Mouse (Mus musculus) heart, adult 2 months (tissue): Measurements from ENCODE around the gene Pfkfb3. TPM values are rescaled to one million over a fixed set of nuclear protein-coding genes. Genes with fewer than 3 reads are reported as not detected.
A peak's percentile ranks its signal among the peaks of the same experiment; 100 is the strongest.

Source experiments
- DNase-seq, 2 experiments: peaks; one replicate each; pipeline ENCODE4 v3.0.0; 2021
- H3K27ac ChIP-seq: fragments of 200-600 bp; 2 replicates; pipeline ENCODE4 v1.8.1; 2022
- H3K27me3 ChIP-seq: fragments of 200-500 bp; 2 replicates; pipeline ENCODE4 v1.6.1; 2012; ENCODE audit warnings: mild to moderate bottlenecking, low read length, inconsistent platforms, mixed read lengths; ENCODE audit not compliant: control insufficient read depth, insufficient read depth
- H3K36me3 ChIP-seq: fragments of 200-500 bp; 2 replicates; pipeline ENCODE4 v1.6.1; 2012; ENCODE audit warnings: low read length, inconsistent platforms; ENCODE audit not compliant: control insufficient read depth, insufficient read depth
- H3K4me1 ChIP-seq: fragments of 200-500 bp; 2 replicates; pipeline ENCODE4 v1.6.1; 2011; ENCODE audit warnings: low read length; ENCODE audit not compliant: control insufficient read depth, insufficient read depth
- H3K4me3 ChIP-seq: fragments of 200-600 bp; 2 replicates; pipeline ENCODE4 v1.8.1; 2022
- H3K79me2 ChIP-seq: fragments of 200-500 bp; replicated peaks from 2 replicates; pipeline ENCODE4 v1.6.1; 2012; ENCODE audit warnings: mild to moderate bottlenecking, inconsistent platforms, low read length, moderate library complexity, mixed read lengths; ENCODE audit not compliant: control insufficient read depth, insufficient read depth
- H3K9ac ChIP-seq: fragments of 200-500 bp; 2 replicates; pipeline ENCODE4 v1.6.1; 2012; ENCODE audit warnings: low read depth, mild to moderate bottlenecking, control low read depth, inconsistent platforms, low read length, mixed read lengths
- CTCF ChIP-seq: fragments of 200-600 bp; IDR thresholded peaks from 2 replicates; pipeline ENCODE4 v1.8.1; 2022; ENCODE audit warnings: antibody characterized with exemption, mild to moderate bottlenecking, moderate library complexity
- EP300 ChIP-seq: fragments of 200-500 bp; IDR thresholded peaks from 2 replicates; pipeline ENCODE4 v1.6.1; 2011; ENCODE audit warnings: low read depth, low read length, control low read depth; ENCODE audit not compliant: insufficient read depth
- POLR2A ChIP-seq: fragments of 200-500 bp; IDR thresholded peaks from 2 replicates; pipeline ENCODE4 v1.6.1; 2011; ENCODE audit warnings: mild to moderate bottlenecking, low read depth, low read length, control low read depth; ENCODE audit not compliant: insufficient read depth
- WGBS: fragments of 180-500 bp; shearing (Covaris S2); methylation state at CpG from one replicate; pipeline ENCODE4 v1.1.7; 2018; 5-methylcytosine and 5-hydroxymethylcytosine counted together
- intact Hi-C: fragments of 180-260 bp; cut with DNase I; formaldehyde crosslinking; loops from one replicate; pipeline ENCODE4 v1.15.1; 2025
- polyA plus RNA-seq: library from polyadenylated mRNA; depleted of rRNA; stranded (reverse); fragments of >200 nt; gene quantifications from 2 replicates; pipeline ENCODE4 v1.2.3, GENCODE M21; 2012
- total RNA-seq, 2 experiments: library from RNA; stranded (reverse); gene quantifications; 2 replicates each; pipeline ENCODE4 v1.2.3; 2021

Gene Pfkfb3
- total and polyA plus RNA-seq, 3 experiments = 9.0 to 14.3 (median 12.1) TPM

- Histone ChIP-seq H3K36me3 (no peaks in the 10 kb centered on the region), H3K27ac (no peak overlapping the region), H3K9ac (no peak overlapping the region), H3K4me1 (no peaks in the 10 kb centered on the region), H3K79me2 (no peaks in the 10 kb centered on the region), H3K4me3 (no peak overlapping the region), H3K27me3 (no peaks in the 10 kb centered on the region)
- intact Hi-C loops = no loop called here
- no peak for TF ChIP-seq POLR2A
- no peak for DNase-seq
- 68% methylated on average over 3 of the region's 3 CpGs for WGBS
Measured at GRCm38 (mm10) chr2:11557244-11557643, 3.4 kb upstream of the Pfkfb3 start.

GRCm38 (mm10) chr2:11555316-11555715 is 1.4 kb upstream of the Pfkfb3 start:
- TF ChIP-seq CTCF = no peak
- no peak for TF ChIP-seq EP300
- TF ChIP-seq POLR2A = no peak
- Histone ChIP-seq H3K27me3 (no peaks in the 10 kb centered on the region), H3K79me2 (no peaks in the 10 kb centered on the region), H3K36me3 (no peaks in the 10 kb centered on the region), H3K4me1 (no peaks in the 10 kb centered on the region), H3K4me3 (no peak overlapping the region), H3K27ac (no peak overlapping the region), H3K9ac (no peak overlapping the region)
- WGBS = 87% methylated on average over 6 of the region's 6 CpGs
- intact Hi-C loops = no loop called here
- no peak for DNase-seq

GRCm38 (mm10) chr2:11552966-11553451 is 868 bp downstream of the Pfkfb3 start:
- Histone ChIP-seq H3K4me1 (no peaks in the 10 kb centered on the region), H3K36me3 (no peaks in the 10 kb centered on the region), H3K4me3 (peak overlapping the region; percentile 67), H3K9ac (peak overlapping the region; percentile 84), H3K27ac (peak overlapping the region; percentile 66), H3K27me3 (no peaks in the 10 kb centered on the region), H3K79me2 (no peaks in the 10 kb centered on the region)
- peak in 1 of 2 experiments; percentile 52 for DNase-seq
- intact Hi-C loops = no loop called here
- TF ChIP-seq POLR2A (no peak), CTCF (no peak), EP300 (no peak)
- WGBS = 20% methylated on average over 15 of the region's 15 CpGs

- Histone ChIP-seq H3K4me3 (no peak overlapping the region), H3K27ac (no peak overlapping the region), H3K79me2 (no peaks in the 10 kb centered on the region), H3K4me1 (no peaks in the 10 kb centered on the region), H3K9ac (no peak overlapping the region), H3K27me3 (no peaks in the 10 kb centered on the region), H3K36me3 (no peaks in the 10 kb centered on the region)
- TF ChIP-seq EP300 (no peak), CTCF (no peak), POLR2A (no peak)
- 42% methylated on average over 9 of the region's 9 CpGs for WGBS
- no peak for DNase-seq
- intact Hi-C loops = no loop called here
Measured at GRCm38 (mm10) chr2:11552297-11552821, 1.5 kb downstream of the Pfkfb3 start.

- no peak overlapping the region for H3K4me3 ChIP-seq
- H3K4me1 ChIP-seq = no peaks in the 10 kb centered on the region
- no peak for TF ChIP-seq EP300
- no peak for TF ChIP-seq CTCF
- TF ChIP-seq POLR2A = no peak
- no peaks in the 10 kb centered on the region for H3K27me3 ChIP-seq
- H3K27ac ChIP-seq = no peak overlapping the region
- 39% methylated on average over 1 of the region's 1 CpGs for WGBS
- H3K9ac ChIP-seq = no peak overlapping the region
- no peaks in the 10 kb centered on the region for H3K36me3 ChIP-seq
- H3K79me2 ChIP-seq = no peaks in the 10 kb centered on the region
- intact Hi-C loops = no loop called here
- no peak for DNase-seq
Measured at GRCm38 (mm10) chr2:11551726-11552125, 2.2 kb downstream of the Pfkfb3 start.

GRCm38 (mm10) chr2:11548508-11548907 is 5.4 kb downstream of the Pfkfb3 start:
- TF ChIP-seq POLR2A = no peak
- TF ChIP-seq CTCF = no peak
- TF ChIP-seq EP300 = no peak
- H3K79me2 ChIP-seq = no peaks in the 10 kb centered on the region
- H3K27me3 ChIP-seq = no peaks in the 10 kb centered on the region
- no peak for DNase-seq
- no peaks in the 10 kb centered on the region for H3K4me1 ChIP-seq
- no peak overlapping the region for H3K4me3 ChIP-seq
- 83% methylated on average over 10 of the region's 10 CpGs for WGBS
- no peak overlapping the region for H3K27ac ChIP-seq
- H3K9ac ChIP-seq = no peak overlapping the region
- H3K36me3 ChIP-seq = no peaks in the 10 kb centered on the region
- intact Hi-C loops = no loop called here
